Mouse (Mus musculus) lung, postnatal 0 days (tissue): ENCODE measurements at regions not wholly inside any gene's neighbourhood (a gene's known extent, or its start where the extent isn't known, plus 50 kb on each side); places are given as distances from the start of the nearest gene placed in this dataset.

Source experiments
- CTCF ChIP-seq: IDR thresholded peaks from 2 replicates; pipeline ENCODE4 v1.5.1; 2016; ENCODE audit warnings: antibody characterized with exemption, mild to moderate bottlenecking
- EP300 ChIP-seq: IDR thresholded peaks from 2 replicates; pipeline ENCODE4 v1.6.1; 2016; ENCODE audit warnings: antibody characterized with exemption, mild to moderate bottlenecking, control low read depth

- TF ChIP-seq CTCF = no peak
- no peak for TF ChIP-seq EP300
Measured at GRCm38 (mm10) chr8:49312816-49313215, 469.1 kb upstream of the Tenm3 start.
